Mouse (Mus musculus) kidney, postnatal 25 days (tissue): Measurements from ENCODE around the gene Tex52.

Source experiments
- DNase-seq, 2 experiments: peaks; one replicate each; pipeline ENCODE4 v3.0.0; 2021; ENCODE audit warnings: mixed read lengths in 2 of 2

Gene Tex52

DNA sequence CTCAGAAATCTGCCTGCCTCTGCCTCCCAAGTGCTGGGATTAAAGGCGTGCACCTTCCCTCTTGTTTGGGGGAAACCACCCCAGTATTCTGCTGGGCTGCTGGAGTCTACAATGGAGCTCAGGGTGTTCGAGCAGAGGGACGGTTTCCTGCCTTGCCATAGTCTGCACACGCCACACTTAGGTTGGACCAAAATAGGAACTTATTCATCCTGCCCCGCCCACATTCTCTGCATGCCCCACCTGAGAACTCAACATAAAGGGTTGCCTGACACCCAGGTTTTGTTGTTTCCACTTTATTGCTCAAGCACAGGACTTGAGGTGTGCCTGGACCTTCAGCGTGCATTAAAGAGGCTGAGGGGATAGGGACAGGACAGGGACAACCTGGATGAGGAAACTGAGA, 54.6 kb downstream of the Tex52 start:
- DNase-seq: no peak

DNA sequence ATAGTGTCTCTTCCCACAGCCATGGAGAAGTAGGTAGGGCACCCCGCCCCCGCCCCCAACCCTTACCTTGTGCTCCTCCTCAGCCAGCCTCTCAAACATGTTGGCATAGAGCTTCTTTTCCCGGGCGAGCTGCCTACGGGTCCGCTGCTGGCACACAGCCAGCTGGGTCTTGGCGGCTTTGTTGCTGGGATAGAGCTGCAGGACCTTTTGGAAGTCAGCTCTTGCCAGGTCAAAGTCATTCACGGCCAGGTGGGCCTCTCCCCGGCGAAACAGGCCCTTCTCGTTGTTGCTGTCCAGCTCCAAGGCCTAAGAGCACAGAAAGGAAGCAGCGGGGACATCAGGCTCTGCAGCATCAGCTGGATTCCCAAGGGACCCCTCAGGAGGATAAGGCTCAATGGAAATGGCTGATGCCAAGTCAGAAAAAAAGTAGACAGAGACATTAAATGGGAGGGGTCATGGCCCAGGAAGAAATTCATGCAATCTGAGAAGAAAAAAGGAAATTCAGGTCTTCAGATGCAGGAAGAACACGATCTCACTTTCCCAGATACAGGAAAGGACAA, 57.2 kb downstream of the Tex52 start:
- no peak for DNase-seq

DNA sequence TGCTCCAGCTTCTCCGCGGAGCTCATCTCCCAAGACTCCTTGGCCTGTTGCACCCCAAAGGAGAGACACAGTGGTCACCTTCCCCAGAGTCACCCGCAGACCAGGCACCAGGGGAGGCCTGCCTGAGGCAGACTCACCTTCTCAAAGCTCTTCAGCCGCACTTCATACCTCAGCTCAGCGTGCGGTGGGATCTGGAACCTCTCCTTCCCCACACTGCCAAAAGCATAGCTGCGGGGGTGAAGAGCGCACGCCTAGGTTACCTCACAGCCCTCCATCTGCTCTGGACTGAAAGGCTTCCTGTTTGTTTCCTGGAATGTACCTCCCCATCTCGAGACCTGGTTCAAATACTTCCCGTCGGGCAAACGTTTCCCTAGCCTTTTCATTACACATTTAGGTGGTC, 58.3 kb downstream of the Tex52 start:
- DNase-seq: no peak
